Mouse (Mus musculus) heart, embryonic 16.5 days (tissue): ENCODE results near the gene Gpr33. TPM values are rescaled to one million over a fixed set of nuclear protein-coding genes. Genes with fewer than 3 reads are reported as not detected.

Source experiments
- ATAC-seq: fragments of 200-750 bp; cut with Nextera tagmentation; replicated peaks from 2 replicates; pipeline ENCODE4 v1.8.0; 2017; ENCODE audit warnings: moderate number of reproducible peaks; ENCODE audit not compliant: insufficient read depth, low FRiP score; ENCODE audit errors: extremely low read depth
- H3K27ac ChIP-seq: fragments of 300-500 bp; sonication (generic); 2 replicates; pipeline ENCODE4 v1.5.1; 2014; ENCODE audit warnings: mild to moderate bottlenecking, low read length, control low read depth, moderate library complexity
- H3K27me3 ChIP-seq: fragments of 300-500 bp; sonication (generic); 2 replicates; pipeline ENCODE4 v1.6.1; 2014; ENCODE audit warnings: low read length, mixed read lengths; ENCODE audit not compliant: control insufficient read depth, insufficient read depth
- H3K36me3 ChIP-seq: fragments of 300-500 bp; sonication (generic); 2 replicates; pipeline ENCODE4 v1.6.1; 2014; ENCODE audit not compliant: control insufficient read depth, insufficient read depth
- H3K4me1 ChIP-seq: fragments of 300-500 bp; sonication (generic); 2 replicates; pipeline ENCODE4 v1.6.1; 2014; ENCODE audit warnings: low read length, mixed read lengths; ENCODE audit not compliant: control insufficient read depth, insufficient read depth
- H3K4me2 ChIP-seq: fragments of 300-500 bp; sonication (generic); 2 replicates; pipeline ENCODE4 v1.6.1; 2014; ENCODE audit warnings: low read depth, mild to moderate bottlenecking, control low read depth, low read length
- H3K4me3 ChIP-seq: fragments of 300-500 bp; sonication (generic); 2 replicates; pipeline ENCODE4 v1.5.1; 2014; ENCODE audit warnings: mild to moderate bottlenecking, control low read depth, low read length
- H3K9ac ChIP-seq: fragments of 300-500 bp; sonication (generic); 2 replicates; pipeline ENCODE4 v1.6.1; 2014; ENCODE audit warnings: low read length, control low read depth
- H3K9me3 ChIP-seq: fragments of 300-500 bp; sonication (generic); replicated peaks from 2 replicates; pipeline ENCODE4 v1.6.1; 2016; ENCODE audit warnings: low read length; ENCODE audit not compliant: control insufficient read depth
- WGBS: fragments of 180-500 bp; shearing (Covaris S2); extraction: QIAGEN DNeasy Blood & Tissue Kit; methylation state at CpG from one replicate; pipeline ENCODE4 v1.1.7; 2014; 5-methylcytosine and 5-hydroxymethylcytosine counted together
- polyA plus RNA-seq: library from polyadenylated mRNA; unstranded; fragments of >200 nt; fragmentation: Nextera tagmentation; extraction: Ambion mirVana; gene quantifications from 2 replicates; pipeline ENCODE4 v1.2.1, GENCODE M21; 2015

Gpr33 gene
- polyA plus RNA-seq, 1 experiment from 2014 or later: not detected

DNA sequence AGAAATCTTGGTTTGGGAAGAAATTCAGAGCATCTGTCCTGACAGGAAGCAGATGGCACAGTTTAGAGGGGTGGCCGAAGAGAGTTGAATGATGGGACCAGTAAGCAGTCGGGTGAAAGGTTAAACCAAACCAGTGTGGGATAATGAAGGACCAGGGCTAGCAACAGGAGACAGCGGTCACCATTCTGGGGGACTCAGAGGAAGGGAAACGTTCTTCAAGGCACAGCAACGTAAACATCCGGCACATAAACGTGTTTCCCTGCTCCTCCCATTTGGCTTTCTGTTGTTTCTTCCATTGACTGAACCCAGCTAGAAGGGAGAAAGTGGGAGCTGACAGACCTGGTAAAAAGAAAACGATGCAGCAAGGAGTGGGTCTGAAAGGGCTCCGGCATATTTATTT, 14.6 kb downstream of the Gpr33 start:
- no peak overlapping the region for H3K27ac ChIP-seq
- no peaks in the 10 kb centered on the region for H3K27me3 ChIP-seq
- no peak overlapping the region for H3K4me3 ChIP-seq
- H3K9me3 ChIP-seq: no peaks in the 10 kb centered on the region
- no peak overlapping the region for H3K4me2 ChIP-seq
- 57% methylated on average over 9 of the region's 9 CpGs for WGBS
- H3K36me3 ChIP-seq: no peaks in the 10 kb centered on the region
- no peak for ATAC-seq
- H3K9ac ChIP-seq: no peak overlapping the region
- H3K4me1 ChIP-seq: no peaks in the 10 kb centered on the region

DNA sequence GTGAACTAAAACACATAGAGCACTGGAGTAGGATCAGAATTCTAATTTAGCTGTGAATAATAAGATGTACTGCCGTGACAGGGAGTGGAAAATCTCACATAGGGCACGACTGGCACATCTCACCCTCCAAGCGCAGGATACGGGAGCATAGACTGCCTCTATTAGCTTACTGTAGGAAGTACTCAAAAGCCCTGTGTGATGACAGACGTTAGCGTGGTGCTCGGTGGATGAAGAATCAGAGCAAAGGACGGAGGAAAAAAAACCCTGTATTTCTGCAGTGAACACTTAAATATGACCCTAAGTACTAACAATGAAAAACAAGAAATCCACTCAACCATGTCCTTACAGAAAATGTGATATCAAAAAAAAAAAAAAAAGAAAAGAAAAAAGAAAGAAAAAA, 15.7 kb downstream of the Gpr33 start:
- H3K9ac ChIP-seq: no peak overlapping the region
- no peak overlapping the region for H3K4me2 ChIP-seq
- H3K9me3 ChIP-seq: no peaks in the 10 kb centered on the region
- H3K27ac ChIP-seq: no peak overlapping the region
- H3K4me1 ChIP-seq: no peaks in the 10 kb centered on the region
- no peak for ATAC-seq
- no peaks in the 10 kb centered on the region for H3K36me3 ChIP-seq
- no peaks in the 10 kb centered on the region for H3K27me3 ChIP-seq
- no peak overlapping the region for H3K4me3 ChIP-seq
- WGBS: 38% methylated on average over 8 of the region's 8 CpGs

- H3K9me3 ChIP-seq: no peaks in the 10 kb centered on the region
- no peak overlapping the region for H3K4me3 ChIP-seq
- H3K27ac ChIP-seq: no peak overlapping the region
- peaks cover 5% of the 10 kb centered on the region; the same call in 1 of the 2 replicates for H3K4me1 ChIP-seq
- no peak overlapping the region for H3K9ac ChIP-seq
- WGBS: 62% methylated on average over 2 of the region's 2 CpGs
- no peak overlapping the region; the same call in 1 of the 2 replicates for H3K4me2 ChIP-seq
- no peak for ATAC-seq
- no peaks in the 10 kb centered on the region for H3K36me3 ChIP-seq
- H3K27me3 ChIP-seq: no peaks in the 10 kb centered on the region
These were observed 17.3 kb downstream of the Gpr33 start for GRCm38 (mm10) chr12:52010630-52010961.

DNA sequence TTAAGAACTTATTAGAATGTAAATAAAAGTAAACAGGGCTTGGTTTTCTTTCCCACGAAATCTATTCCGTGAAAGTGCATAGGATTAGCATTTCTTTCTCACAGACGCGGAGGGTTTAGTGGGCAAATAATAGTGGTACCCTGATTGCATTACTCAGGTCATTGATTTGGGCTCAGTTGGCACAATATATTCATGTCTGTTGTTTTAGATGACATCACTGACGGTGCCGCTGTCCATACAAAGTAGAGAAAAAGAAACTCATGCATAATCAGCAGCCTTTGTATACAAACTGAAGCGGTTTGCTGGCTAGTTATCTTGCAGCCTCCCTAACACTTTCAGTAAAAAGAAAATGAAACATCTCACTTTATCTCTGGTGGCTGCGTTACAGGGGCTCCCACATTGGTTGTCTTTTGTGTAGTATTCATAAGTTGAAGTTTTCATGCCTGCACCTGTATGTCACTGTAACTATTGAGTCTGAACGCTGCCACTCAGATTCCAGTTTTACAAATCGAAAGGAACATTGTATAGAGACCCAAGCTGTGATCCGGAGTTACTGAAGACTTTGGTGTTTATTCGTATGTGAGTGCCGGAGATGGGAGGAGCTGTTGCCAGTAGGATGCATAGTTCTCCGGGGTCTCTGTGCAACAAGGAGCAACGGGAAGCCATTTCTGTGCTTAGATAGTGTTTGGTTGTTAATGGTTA, 17.8 kb downstream of the Gpr33 start:
- H3K4me2 ChIP-seq: no peak overlapping the region; the same call in 1 of the 2 replicates
- no peaks in the 10 kb centered on the region for H3K27me3 ChIP-seq
- H3K9me3 ChIP-seq: no peaks in the 10 kb centered on the region
- H3K4me3 ChIP-seq: no peak overlapping the region
- 68% methylated on average over 15 of the region's 15 CpGs for WGBS
- H3K9ac ChIP-seq: no peak overlapping the region
- peaks cover 7% of the 10 kb centered on the region; the same call in 1 of the 2 replicates for H3K4me1 ChIP-seq
- H3K36me3 ChIP-seq: no peaks in the 10 kb centered on the region
- no peak overlapping the region for H3K27ac ChIP-seq
- no peak for ATAC-seq

DNA sequence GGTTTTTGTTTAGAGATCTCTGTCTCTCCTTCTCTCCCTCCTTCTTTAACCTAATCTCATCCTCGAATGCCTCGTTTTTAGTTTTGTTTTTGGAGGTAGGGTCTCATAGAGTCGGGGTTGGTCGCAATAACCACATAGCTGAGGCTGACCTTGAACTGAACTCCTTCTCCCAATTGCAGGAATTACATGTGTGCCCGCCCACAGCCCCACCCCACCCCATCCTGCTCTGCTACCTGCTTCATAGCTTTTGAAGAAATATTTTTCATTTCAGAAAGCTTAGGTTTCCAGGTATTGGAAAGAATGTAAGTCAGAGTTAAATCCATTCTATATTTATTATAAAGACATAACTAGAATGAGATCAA, 21.2 kb downstream of the Gpr33 start:
- H3K27ac ChIP-seq: peak overlapping the region; percentile 58; the same call in 1 of the 2 replicates
- H3K36me3 ChIP-seq: 0 out of 2 replicates have a peak, but pooled peaks cover 2% of the 10 kb centered on the region
- no peaks in the 10 kb centered on the region for H3K27me3 ChIP-seq
- peak; percentile 67 for ATAC-seq
- no peaks in the 10 kb centered on the region for H3K9me3 ChIP-seq
- H3K4me3 ChIP-seq: peak overlapping the region; percentile 65
- 37% methylated on average over 5 of the region's 5 CpGs for WGBS
- H3K4me1 ChIP-seq: peaks cover 7% of the 10 kb centered on the region; the same call in 1 of the 2 replicates
- H3K4me2 ChIP-seq: peak overlapping the region; percentile 78
- H3K9ac ChIP-seq: peak overlapping the region; percentile 73

DNA sequence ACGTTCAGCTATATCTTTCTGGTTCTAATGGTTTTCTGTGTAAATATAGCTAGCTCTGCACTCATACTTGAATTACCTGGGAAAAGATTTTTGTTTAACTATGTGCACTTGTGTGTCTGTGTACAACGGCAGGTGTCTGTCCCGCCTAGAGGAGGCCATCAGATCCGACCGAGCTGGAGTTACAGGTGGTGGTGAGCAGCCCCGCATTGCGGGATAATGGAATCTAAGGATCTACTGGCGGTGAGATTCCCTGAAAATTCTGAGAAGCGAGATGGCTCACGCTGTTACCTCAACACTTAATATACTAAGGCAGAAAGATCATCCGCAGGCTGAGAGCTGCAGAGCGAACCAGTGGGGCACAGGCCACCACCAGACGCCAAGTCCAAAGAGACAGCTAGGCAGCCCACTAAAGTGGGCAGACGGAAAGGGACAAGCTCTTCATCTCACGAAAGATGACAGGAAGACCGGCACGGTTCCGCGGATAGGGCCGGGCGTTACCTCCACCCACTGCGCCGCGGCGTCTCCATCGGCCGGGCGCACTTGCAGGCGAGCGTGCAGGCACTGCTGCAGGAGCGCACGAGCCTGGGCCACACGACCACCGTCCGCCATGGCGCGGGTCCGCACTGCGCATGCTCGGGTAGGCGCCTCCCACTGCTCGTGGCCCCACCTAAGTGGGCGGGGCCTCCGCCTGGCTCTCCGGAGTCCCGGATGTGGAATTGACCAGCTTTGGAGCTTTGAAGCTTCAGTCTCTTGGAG, 21.8 kb downstream of the Gpr33 start, which contains the start of gene Dtd2:
Gene Dtd2 (minus strand): TSS at position 625 of the 756 bp plus-strand sequence.
- no peaks in the 10 kb centered on the region for H3K27me3 ChIP-seq

GRCm38 (mm10) chr12:52002746-52003145, 25.1 kb downstream of the Gpr33 start:
- no peak for ATAC-seq
- peaks cover 9% of the 10 kb centered on the region for H3K36me3 ChIP-seq
- H3K27me3 ChIP-seq: no peaks in the 10 kb centered on the region
- H3K9me3 ChIP-seq: no peaks in the 10 kb centered on the region
- no peak overlapping the region for H3K9ac ChIP-seq
- H3K27ac ChIP-seq: no peak overlapping the region
- no peak overlapping the region for H3K4me3 ChIP-seq
- WGBS: 89% methylated on average over 3 of the region's 3 CpGs
- H3K4me1 ChIP-seq: peaks cover 7% of the 10 kb centered on the region; the same call in 1 of the 2 replicates
- H3K4me2 ChIP-seq: no peak overlapping the region

More for the DNA sequence above, 21.8 kb downstream of the Gpr33 start, which contains the start of gene Dtd2:
- Histone ChIP-seq H3K27ac (peak within 1 kb of the TSS; percentile 58; the same call in 1 of the 2 replicates), H3K4me1 (peaks cover 7% of the 10 kb centered on the region; the same call in 1 of the 2 replicates), H3K9ac (peak within 1 kb of the TSS; percentile 73), H3K36me3 (0 out of 2 replicates have a peak, but pooled peaks cover 2% of the 10 kb centered on the region), H3K4me2 (peak within 1 kb of the TSS; percentile 78), H3K4me3 (peak within 1 kb of the TSS; percentile 65), H3K9me3 (no peaks in the 10 kb centered on the region)
- WGBS: 2% methylated on average over 46 of the region's 46 CpGs
- ATAC-seq: peak; percentile 95

DNA sequence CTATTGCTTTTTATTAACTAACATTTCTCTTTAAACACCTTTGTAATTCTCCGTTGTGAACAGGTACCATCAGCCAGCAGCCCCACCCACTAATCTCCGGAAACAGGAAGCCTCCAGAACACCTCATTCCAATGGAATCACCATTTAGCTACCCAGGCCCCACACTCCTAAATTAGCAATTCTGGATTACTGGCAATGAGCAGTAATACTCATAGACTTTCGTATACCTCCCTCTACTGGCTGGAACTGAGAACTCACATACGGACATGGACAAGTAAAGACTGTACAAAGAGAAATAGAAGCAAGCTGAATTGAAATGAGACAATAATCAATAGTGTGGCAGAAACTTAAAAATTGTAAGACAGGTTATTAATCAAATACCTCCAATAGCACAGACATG, 26.3 kb downstream of the Gpr33 start:
- no peak overlapping the region for H3K4me2 ChIP-seq
- ATAC-seq: 0 out of 2 replicates have a peak, but pooled peaks have one; percentile 50
- peaks cover 6% of the 10 kb centered on the region; the same call in 1 of the 2 replicates for H3K4me1 ChIP-seq
- H3K4me3 ChIP-seq: no peak overlapping the region
- H3K9me3 ChIP-seq: no peaks in the 10 kb centered on the region
- no peaks in the 10 kb centered on the region for H3K27me3 ChIP-seq
- H3K27ac ChIP-seq: no peak overlapping the region
- WGBS: 20% methylated on average over 4 of the region's 4 CpGs
- no peak overlapping the region for H3K9ac ChIP-seq
- H3K36me3 ChIP-seq: peaks cover 13% of the 10 kb centered on the region
